Mouse (Mus musculus): ENCODE measurements around the gene Abcd3. TPM values are rescaled to one million over a fixed set of nuclear protein-coding genes. Genes with fewer than 3 reads are reported as not detected.
"Not testable (repeated sequence)": the region's sequence is repeated elsewhere in the genome, so short reads cannot be mapped to it uniquely, and the experiment has no call there.

Gene Abcd3
- polyA plus RNA-seq, 1 experiment from 2014 or later: 46.1 TPM

GRCm38 (mm10) chr3:121808246-121808645 is 6.9 kb downstream of the Abcd3 start:
- DNase-seq (ENCODE audit: low spot score): no peak
- Histone ChIP-seq H3K27me3 (ENCODE audit: insufficient read depth, poor library complexity, severe bottlenecking) (no peaks in the 10 kb centered on the region), H3K9me3 (no peaks in the 10 kb centered on the region), H3K27ac (no peak overlapping the region), H3K36me3 (peaks cover 4% of the 10 kb centered on the region; the same call in 1 of the 2 replicates), H3K4me3 (no peak overlapping the region), H3K4me1 (peaks cover 18% of the 10 kb centered on the region)
- 88% methylated on average over 3 of the region's 3 CpGs for WGBS

DNA sequence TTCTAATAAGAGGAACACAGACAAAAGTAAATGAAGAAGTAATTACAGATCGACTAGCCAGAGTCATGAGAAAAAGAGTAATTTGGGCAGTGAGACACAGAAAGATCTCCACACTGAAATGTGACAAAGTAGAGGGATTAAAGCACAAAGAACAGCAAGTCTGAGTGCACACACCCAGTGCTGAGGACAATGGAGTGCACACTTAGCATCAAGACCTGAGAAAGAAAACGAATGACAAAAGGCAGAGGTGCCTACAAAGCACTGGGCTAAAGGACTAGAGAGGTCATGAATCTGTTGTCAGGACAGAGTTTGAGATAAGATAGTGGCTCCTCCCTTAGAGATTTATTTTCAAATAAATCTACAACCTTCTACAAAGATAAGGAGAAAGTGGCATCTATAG is 20.9 kb downstream of the Abcd3 start:
- no peak for DNase-seq (ENCODE audit: low spot score)
- 59% methylated on average over 2 of the region's 2 CpGs for whole genome bisulfite sequencing
- Histone ChIP-seq H3K27me3 (ENCODE audit: insufficient read depth, poor library complexity, severe bottlenecking) (no peaks in the 10 kb centered on the region), H3K27ac (no peak overlapping the region), H3K36me3 (peaks cover 15% of the 10 kb centered on the region; the same call in 1 of the 2 replicates), H3K4me3 (no peak overlapping the region), H3K4me1 (peaks cover 22% of the 10 kb centered on the region; the same call in 1 of the 2 replicates), H3K9me3 (no peaks in the 10 kb centered on the region)

GRCm38 (mm10) chr3:121792246-121792645 is 22.9 kb downstream of the Abcd3 start:
- 85% methylated on average over 4 of the region's 4 CpGs for WGBS
- no peak for DNase-seq (ENCODE audit: low spot score)
- 0 out of 2 replicates have a peak, but pooled peaks cover 8% of the 10 kb centered on the region for H3K36me3 ChIP-seq
- H3K9me3 ChIP-seq: no peaks in the 10 kb centered on the region
- H3K4me1 ChIP-seq: peaks cover 10% of the 10 kb centered on the region; the same call in 1 of the 2 replicates
- no peak overlapping the region for H3K4me3 ChIP-seq
- H3K27me3 ChIP-seq (ENCODE audit: insufficient read depth, poor library complexity, severe bottlenecking): no peaks in the 10 kb centered on the region
- H3K27ac ChIP-seq: no peak overlapping the region

- Histone ChIP-seq H3K9me3 (no peaks in the 10 kb centered on the region), H3K27ac (no peak overlapping the region), H3K36me3 (0 out of 2 replicates have a peak, but pooled peaks cover 8% of the 10 kb centered on the region), H3K4me3 (no peak overlapping the region), H3K4me1 (peaks cover 10% of the 10 kb centered on the region; the same call in 1 of the 2 replicates), H3K27me3 (ENCODE audit: insufficient read depth, poor library complexity, severe bottlenecking) (no peaks in the 10 kb centered on the region)
- no peak for DNase-seq (ENCODE audit: low spot score)
- 77% methylated on average over 5 of the region's 5 CpGs for WGBS
Measured at GRCm38 (mm10) chr3:121790442-121790841, 24.7 kb downstream of the Abcd3 start.

DNA sequence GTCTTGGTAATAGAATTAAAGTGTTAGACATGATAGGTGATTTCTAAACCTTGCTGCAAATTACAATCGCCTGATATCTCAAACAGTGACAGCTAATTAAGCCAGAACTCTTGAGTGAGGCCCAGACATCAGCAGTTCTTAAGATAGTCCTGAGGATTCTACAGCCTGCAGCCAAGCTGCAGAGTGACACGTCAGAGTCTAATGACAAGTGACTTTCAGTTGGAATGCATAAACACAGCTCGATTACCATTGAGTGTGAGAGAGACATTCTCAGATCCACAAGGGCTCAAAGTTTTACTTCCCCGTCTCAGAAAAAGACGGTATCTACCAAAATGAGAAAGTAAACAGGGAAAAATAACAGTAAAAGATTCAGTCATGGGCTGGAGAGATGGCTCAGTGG is 25.3 kb downstream of the Abcd3 start:
- DNase-seq (ENCODE audit: low spot score): no peak
- 40% methylated on average over 5 of the region's 5 CpGs for WGBS

GRCm38 (mm10) chr3:121783020-121783419 is 32.1 kb downstream of the Abcd3 start:
- H3K36me3 ChIP-seq: peaks cover 6% of the 10 kb centered on the region; the same call in 1 of the 2 replicates
- 83% methylated on average over 6 of the region's 6 CpGs for WGBS

More for the DNA sequence above, 25.3 kb downstream of the Abcd3 start:
- Histone ChIP-seq H3K4me3 (no peak overlapping the region), H3K27me3 (ENCODE audit: insufficient read depth, poor library complexity, severe bottlenecking) (no peaks in the 10 kb centered on the region), H3K4me1 (peaks cover 10% of the 10 kb centered on the region; the same call in 1 of the 2 replicates), H3K27ac (no peak overlapping the region), H3K36me3 (0 out of 2 replicates have a peak, but pooled peaks cover 9% of the 10 kb centered on the region), H3K9me3 (no peaks in the 10 kb centered on the region)

DNA sequence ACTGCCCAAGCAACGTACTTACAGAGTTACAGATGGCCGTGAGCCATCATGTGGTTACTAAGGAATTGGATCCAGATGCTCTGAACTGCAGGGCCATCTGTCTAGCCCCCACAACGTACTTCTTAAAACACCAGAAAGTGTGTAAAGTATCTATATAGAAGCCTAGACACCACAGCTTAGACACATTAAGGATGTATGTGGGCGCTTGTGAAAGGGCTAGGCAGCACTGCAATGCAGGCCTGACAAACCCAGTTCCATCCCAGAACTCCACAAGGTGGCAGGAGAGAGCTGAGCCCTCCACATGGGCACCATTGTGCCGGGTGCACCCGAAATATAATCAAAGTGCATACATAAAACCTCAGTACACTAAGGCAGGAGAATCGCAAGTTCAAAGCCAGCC is 37.2 kb downstream of the Abcd3 start:
- 60% methylated on average over 7 of the region's 7 CpGs for WGBS
- Histone ChIP-seq H3K4me3 (no peak overlapping the region), H3K36me3 (peaks cover 35% of the 10 kb centered on the region), H3K27ac (no peak overlapping the region), H3K9me3 (no peaks in the 10 kb centered on the region), H3K4me1 (no peaks in the 10 kb centered on the region), H3K27me3 (ENCODE audit: insufficient read depth, poor library complexity, severe bottlenecking) (no peaks in the 10 kb centered on the region)
- no peak for DNase-seq (ENCODE audit: low spot score)

More at GRCm38 (mm10) chr3:121783020-121783419, 32.1 kb downstream of the Abcd3 start:
- DNase-seq (ENCODE audit: low spot score): no peak
- no peaks in the 10 kb centered on the region for H3K4me1 ChIP-seq
- no peaks in the 10 kb centered on the region for H3K9me3 ChIP-seq
- H3K27me3 ChIP-seq (ENCODE audit: insufficient read depth, poor library complexity, severe bottlenecking): no peaks in the 10 kb centered on the region
- H3K27ac ChIP-seq: no peak overlapping the region
- no peak overlapping the region for H3K4me3 ChIP-seq

DNA sequence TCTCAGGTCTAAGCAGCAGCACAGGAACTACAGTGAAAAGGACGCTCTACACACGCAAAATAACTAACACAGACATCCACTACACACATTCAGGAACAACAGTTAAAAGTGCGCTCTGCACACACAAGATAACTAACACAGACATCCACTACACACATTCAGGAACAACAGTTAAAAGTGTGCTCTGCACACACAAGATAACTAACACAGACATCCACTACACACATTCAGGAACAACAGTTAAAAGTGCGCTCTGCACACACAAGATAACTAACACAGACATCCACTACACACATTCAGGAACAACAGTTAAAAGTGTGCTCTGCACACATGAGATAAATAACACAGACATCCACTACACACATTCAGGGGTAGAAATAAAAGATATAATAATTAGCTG is 41.8 kb downstream of the Abcd3 start:
- not testable (repeated sequence) for H3K4me1 ChIP-seq; H3K9me3 ChIP-seq; DNase-seq (ENCODE audit: low spot score); H3K27me3 ChIP-seq (ENCODE audit: insufficient read depth, poor library complexity, severe bottlenecking); H3K27ac ChIP-seq; H3K4me3 ChIP-seq
- peaks cover 71% of the 10 kb centered on the region for H3K36me3 ChIP-seq
- 90% methylated on average over 4 of the region's 4 CpGs for WGBS

DNA sequence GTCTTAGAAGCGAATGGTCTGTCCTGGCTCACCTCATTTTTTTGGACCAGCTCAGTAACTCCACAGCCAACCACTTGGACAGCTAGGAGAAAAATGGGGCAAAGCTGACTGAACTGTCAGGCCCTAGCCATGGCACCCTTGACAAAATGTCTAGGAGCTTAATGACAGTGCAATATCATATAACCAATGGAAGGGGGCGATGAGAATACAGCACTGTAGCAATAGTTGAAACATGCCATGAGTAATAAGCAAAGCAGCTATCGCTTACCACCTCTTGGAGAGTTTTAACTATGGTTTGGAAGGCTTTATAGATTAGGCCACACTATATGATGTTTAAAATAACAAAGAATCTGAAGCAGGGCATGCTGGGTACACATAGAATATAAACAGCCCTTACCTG is 46.3 kb downstream of the Abcd3 start:
- no peaks in the 10 kb centered on the region for H3K9me3 ChIP-seq
- DNase-seq (ENCODE audit: low spot score): no peak
- no peaks in the 10 kb centered on the region for H3K4me1 ChIP-seq
- peaks cover 84% of the 10 kb centered on the region for H3K36me3 ChIP-seq
- no peak overlapping the region for H3K27ac ChIP-seq
- no peak overlapping the region for H3K4me3 ChIP-seq
- 91% methylated on average over 3 of the region's 3 CpGs for WGBS
- H3K27me3 ChIP-seq (ENCODE audit: insufficient read depth, poor library complexity, severe bottlenecking): no peaks in the 10 kb centered on the region

GRCm38 (mm10) chr3:121766818-121767217 is 48.3 kb downstream of the Abcd3 start:
- DNase-seq (ENCODE audit: low spot score): no peak
- H3K9me3 ChIP-seq: no peaks in the 10 kb centered on the region
- H3K27ac ChIP-seq: no peak overlapping the region
- H3K4me3 ChIP-seq: no peak overlapping the region
- H3K27me3 ChIP-seq (ENCODE audit: insufficient read depth, poor library complexity, severe bottlenecking): no peaks in the 10 kb centered on the region
- peaks cover 74% of the 10 kb centered on the region for H3K36me3 ChIP-seq
- no peaks in the 10 kb centered on the region for H3K4me1 ChIP-seq
- WGBS: 84% methylated on average over 5 of the region's 5 CpGs

- Histone ChIP-seq H3K27me3 (ENCODE audit: insufficient read depth, poor library complexity, severe bottlenecking) (no peaks in the 10 kb centered on the region), H3K27ac (no peak overlapping the region), H3K4me1 (no peaks in the 10 kb centered on the region), H3K36me3 (peaks cover 66% of the 10 kb centered on the region), H3K9me3 (no peaks in the 10 kb centered on the region), H3K4me3 (no peak overlapping the region)
- DNase-seq (ENCODE audit: low spot score): no peak
Measured at GRCm38 (mm10) chr3:121766048-121766447, 49.1 kb downstream of the Abcd3 start.

- no peak overlapping the region for H3K27ac ChIP-seq
- DNase-seq (ENCODE audit: low spot score): no peak
- H3K4me3 ChIP-seq: no peak overlapping the region
- H3K36me3 ChIP-seq: peaks cover 52% of the 10 kb centered on the region
- no peaks in the 10 kb centered on the region for H3K27me3 ChIP-seq (ENCODE audit: insufficient read depth, poor library complexity, severe bottlenecking)
- no peaks in the 10 kb centered on the region for H3K9me3 ChIP-seq
- WGBS: 64% methylated on average over 4 of the region's 4 CpGs
- no peaks in the 10 kb centered on the region for H3K4me1 ChIP-seq
Measured at GRCm38 (mm10) chr3:121762056-121762852, 52.8 kb downstream of the Abcd3 start.

- H3K4me3 ChIP-seq: no peak overlapping the region
- no peaks in the 10 kb centered on the region for H3K27me3 ChIP-seq (ENCODE audit: insufficient read depth, poor library complexity, severe bottlenecking)
- H3K27ac ChIP-seq: no peak overlapping the region
- WGBS: 55% methylated on average over 7 of the region's 7 CpGs
- peaks cover 21% of the 10 kb centered on the region for H3K36me3 ChIP-seq
- H3K9me3 ChIP-seq: no peaks in the 10 kb centered on the region
- no peak for DNase-seq (ENCODE audit: low spot score)
- H3K4me1 ChIP-seq: 0 out of 2 replicates have a peak, but pooled peaks cover 8% of the 10 kb centered on the region
Measured at GRCm38 (mm10) chr3:121758373-121758772, 56.7 kb downstream of the Abcd3 start.

Measured in heart, embryonic 10.5 days (tissue).